Mouse (Mus musculus): ENCODE measurements at regions not wholly inside any gene's neighbourhood (a gene's known extent, or its start where the extent isn't known, plus 50 kb on each side); places are given as distances from the start of the nearest gene placed in this dataset.

GRCm38 (mm10) chr15:88386711-88387110, 213.4 kb upstream of the Zdhhc25 start:
- Histone ChIP-seq H3K27ac (0 out of 2 replicates have a peak overlapping the region, but pooled peaks have one; percentile 41), H3K4me3 (no peak overlapping the region), H3K4me1 (peaks cover 23% of the 10 kb centered on the region), H3K4me2 (no peak overlapping the region), H3K9me3 (replicated peaks) (no peaks in the 10 kb centered on the region), H3K27me3 (peaks cover 15% of the 10 kb centered on the region), H3K36me3 (ENCODE audit: poor library complexity, severe bottlenecking) (no peaks in the 10 kb centered on the region), H3K9ac (no peak overlapping the region)
- 33% methylated on average over 6 of the region's 6 CpGs for WGBS
- ATAC-seq, result no peak

- Histone ChIP-seq H3K4me2 (no peak overlapping the region), H3K4me3 (no peak overlapping the region), H3K27ac (no peak overlapping the region), H3K27me3 (no peaks in the 10 kb centered on the region), H3K4me1 (peaks cover 16% of the 10 kb centered on the region), H3K9me3 (replicated peaks) (no peaks in the 10 kb centered on the region), H3K9ac (no peak overlapping the region), H3K36me3 (ENCODE audit: poor library complexity, severe bottlenecking) (no peaks in the 10 kb centered on the region)
- 83% methylated on average over 15 of the region's 15 CpGs for WGBS
- ATAC-seq, result no peak
Observed at GRCm38 (mm10) chr15:88391822-88392221, 208.3 kb upstream of the Zdhhc25 start.

- Histone ChIP-seq H3K9ac (no peak overlapping the region), H3K4me2 (no peak overlapping the region), H3K36me3 (ENCODE audit: poor library complexity, severe bottlenecking) (no peaks in the 10 kb centered on the region), H3K4me1 (peaks cover 29% of the 10 kb centered on the region), H3K27ac (no peak overlapping the region), H3K9me3 (replicated peaks) (no peaks in the 10 kb centered on the region), H3K27me3 (peaks cover 20% of the 10 kb centered on the region), H3K4me3 (no peak overlapping the region)
- WGBS, result 51% methylated on average over 5 of the region's 5 CpGs
- ATAC-seq, result peak; percentile 59; the same call in 1 of the 2 replicates
Observed at GRCm38 (mm10) chr15:88399064-88399463, 201.0 kb upstream of the Zdhhc25 start.

- peaks cover 29% of the 10 kb centered on the region for H3K4me1 ChIP-seq
- no peak overlapping the region for H3K27ac ChIP-seq
- ATAC-seq, result no peak
- H3K4me3 ChIP-seq, result no peak overlapping the region
- H3K36me3 ChIP-seq (ENCODE audit: poor library complexity, severe bottlenecking), result no peaks in the 10 kb centered on the region
- no peak overlapping the region for H3K4me2 ChIP-seq
- no peaks in the 10 kb centered on the region for H3K9me3 ChIP-seq (replicated peaks)
- WGBS, result 90% methylated on average over 12 of the region's 12 CpGs
- H3K9ac ChIP-seq, result no peak overlapping the region
- H3K27me3 ChIP-seq, result peaks cover 20% of the 10 kb centered on the region
Observed at GRCm38 (mm10) chr15:88399989-88400388, 200.1 kb upstream of the Zdhhc25 start.

- Histone ChIP-seq H3K27me3 (peaks cover 20% of the 10 kb centered on the region), H3K4me2 (no peak overlapping the region), H3K9me3 (replicated peaks) (no peaks in the 10 kb centered on the region), H3K4me1 (peaks cover 29% of the 10 kb centered on the region), H3K27ac (no peak overlapping the region), H3K9ac (no peak overlapping the region), H3K36me3 (ENCODE audit: poor library complexity, severe bottlenecking) (no peaks in the 10 kb centered on the region), H3K4me3 (no peak overlapping the region)
- ATAC-seq, result no peak
- 51% methylated on average over 9 of the region's 9 CpGs for WGBS
Observed at GRCm38 (mm10) chr15:88400787-88401186, 199.3 kb upstream of the Zdhhc25 start.

GRCm38 (mm10) chr15:88408461-88409379, 191.4 kb upstream of the Zdhhc25 start:
- ATAC-seq, result peak; percentile 86
- H3K4me2 ChIP-seq, result peak overlapping the region; percentile 44
- no peaks in the 10 kb centered on the region for H3K27me3 ChIP-seq
- 30% methylated on average over 20 of the region's 20 CpGs for WGBS
- H3K27ac ChIP-seq, result peak overlapping the region; percentile 85
- H3K4me3 ChIP-seq, result no peak overlapping the region
- no peaks in the 10 kb centered on the region for H3K36me3 ChIP-seq (ENCODE audit: poor library complexity, severe bottlenecking)
- peaks cover 9% of the 10 kb centered on the region for H3K9me3 ChIP-seq (replicated peaks)
- peaks cover 21% of the 10 kb centered on the region for H3K4me1 ChIP-seq
- H3K9ac ChIP-seq, result no peak overlapping the region

- ATAC-seq, result no peak
- Histone ChIP-seq H3K4me2 (no peak overlapping the region), H3K27ac (no peak overlapping the region), H3K4me3 (no peak overlapping the region), H3K9me3 (replicated peaks) (peaks cover 9% of the 10 kb centered on the region), H3K9ac (no peak overlapping the region), H3K27me3 (no peaks in the 10 kb centered on the region), H3K36me3 (ENCODE audit: poor library complexity, severe bottlenecking) (no peaks in the 10 kb centered on the region), H3K4me1 (peaks cover 3% of the 10 kb centered on the region)
- 81% methylated on average over 4 of the region's 4 CpGs for WGBS
Observed at GRCm38 (mm10) chr15:88414206-88414605, 185.9 kb upstream of the Zdhhc25 start.

GRCm38 (mm10) chr15:88418881-88419280, 181.2 kb upstream of the Zdhhc25 start:
- no peaks in the 10 kb centered on the region for H3K36me3 ChIP-seq (ENCODE audit: poor library complexity, severe bottlenecking)
- ATAC-seq, result no peak
- no peak overlapping the region for H3K27ac ChIP-seq
- H3K27me3 ChIP-seq, result no peaks in the 10 kb centered on the region
- 0 out of 2 replicates have a peak, but pooled peaks cover 3% of the 10 kb centered on the region for H3K4me1 ChIP-seq
- H3K9ac ChIP-seq, result no peak overlapping the region
- peaks cover 13% of the 10 kb centered on the region for H3K9me3 ChIP-seq (replicated peaks)
- 75% methylated on average over 8 of the region's 8 CpGs for WGBS
- no peak overlapping the region for H3K4me3 ChIP-seq
- no peak overlapping the region for H3K4me2 ChIP-seq

- 0 out of 2 replicates have a peak, but pooled peaks cover 5% of the 10 kb centered on the region for H3K4me1 ChIP-seq
- no peak overlapping the region for H3K27ac ChIP-seq
- H3K4me3 ChIP-seq, result no peak overlapping the region
- 80% methylated on average over 7 of the region's 7 CpGs for WGBS
- H3K27me3 ChIP-seq, result no peaks in the 10 kb centered on the region
- peaks cover 3% of the 10 kb centered on the region for H3K9me3 ChIP-seq (replicated peaks)
- no peak overlapping the region for H3K9ac ChIP-seq
- ATAC-seq, result no peak
- H3K36me3 ChIP-seq (ENCODE audit: poor library complexity, severe bottlenecking), result no peaks in the 10 kb centered on the region
- no peak overlapping the region for H3K4me2 ChIP-seq
Observed at GRCm38 (mm10) chr15:88428441-88428840, 171.7 kb upstream of the Zdhhc25 start.

- Histone ChIP-seq H3K9ac (no peak overlapping the region), H3K4me1 (0 out of 2 replicates have a peak, but pooled peaks cover 5% of the 10 kb centered on the region), H3K27ac (no peak overlapping the region), H3K36me3 (ENCODE audit: poor library complexity, severe bottlenecking) (no peaks in the 10 kb centered on the region), H3K4me2 (no peak overlapping the region), H3K4me3 (no peak overlapping the region), H3K27me3 (no peaks in the 10 kb centered on the region), H3K9me3 (replicated peaks) (no peaks in the 10 kb centered on the region)
- ATAC-seq, result no peak
- 81% methylated on average over 7 of the region's 7 CpGs for WGBS
Observed at GRCm38 (mm10) chr15:88430941-88431340, 169.2 kb upstream of the Zdhhc25 start.

- 84% methylated on average over 4 of the region's 4 CpGs for WGBS
Observed at GRCm38 (mm10) chr15:88448272-88448671, 151.8 kb upstream of the Zdhhc25 start.

GRCm38 (mm10) chr15:88451241-88451640, 148.9 kb upstream of the Zdhhc25 start:
- ATAC-seq, result no peak
- WGBS, result 92% methylated on average over 6 of the region's 6 CpGs
- H3K9me3 ChIP-seq (replicated peaks), result no peaks in the 10 kb centered on the region
- H3K4me3 ChIP-seq, result no peak overlapping the region
- no peak overlapping the region for H3K9ac ChIP-seq
- H3K36me3 ChIP-seq (ENCODE audit: poor library complexity, severe bottlenecking), result no peaks in the 10 kb centered on the region
- H3K4me2 ChIP-seq, result no peak overlapping the region
- no peaks in the 10 kb centered on the region for H3K27me3 ChIP-seq
- H3K27ac ChIP-seq, result no peak overlapping the region
- no peaks in the 10 kb centered on the region for H3K4me1 ChIP-seq

More at GRCm38 (mm10) chr15:88448272-88448671, 151.8 kb upstream of the Zdhhc25 start:
- Histone ChIP-seq H3K4me1 (no peaks in the 10 kb centered on the region), H3K4me3 (no peak overlapping the region), H3K36me3 (ENCODE audit: poor library complexity, severe bottlenecking) (no peaks in the 10 kb centered on the region), H3K27me3 (no peaks in the 10 kb centered on the region), H3K4me2 (no peak overlapping the region), H3K9ac (no peak overlapping the region), H3K9me3 (replicated peaks) (no peaks in the 10 kb centered on the region), H3K27ac (no peak overlapping the region)
- no peak for ATAC-seq
